Mouse (Mus musculus) stomach, postnatal 0 days (tissue): ENCODE data around the gene Tmem30b.

Source experiments
- CTCF ChIP-seq: IDR thresholded peaks from 2 replicates; pipeline ENCODE4 v1.5.1; 2016; ENCODE audit warnings: antibody characterized with exemption, low read depth, mild to moderate bottlenecking, moderate library complexity
- EP300 ChIP-seq: optimal IDR thresholded peaks from 2 replicates; pipeline ENCODE3; 2016; ENCODE audit warnings: antibody characterized with exemption

- no peak for TF ChIP-seq EP300
- TF ChIP-seq CTCF, result no peak
Observed at GRCm38 (mm10) chr12:73580811-73581210, 34.6 kb upstream of the Tmem30b start.
